Mouse (Mus musculus): ENCODE measurements around the gene Olfr713. TPM values are rescaled to one million over a fixed set of nuclear protein-coding genes. Genes with fewer than 3 reads are reported as not detected.

Gene Olfr713
- polyA plus RNA-seq (2011; ENCODE audit: insufficient read depth, insufficient read length, low replicate concordance, missing spikeins): not detected in 2 replicates

GRCm38 (mm10) chr7:107030874-107031273 is at the start of gene Olfr713:
Gene Olfr713 (plus strand): TSS chr7:107031174.
- WGBS: 84% methylated on average over 1 of the region's 1 CpGs

GRCm38 (mm10) chr7:106985236-106985635 is 45.7 kb upstream of the Olfr713 start:
- no peak overlapping the region for H3K4me3 ChIP-seq (replicated peaks; ENCODE audit: control insufficient read depth, low read depth, low read length)
- no peak overlapping the region for H3K27ac ChIP-seq (ENCODE audit: control insufficient read depth, insufficient read depth, low read depth, low read length, poor library complexity)
- H3K4me1 ChIP-seq (ENCODE audit: control insufficient read depth, insufficient read depth, low read length): no peaks in the 10 kb centered on the region
- 85% methylated on average over 3 of the region's 3 CpGs for WGBS
- no peak for TF ChIP-seq POLR2A (IDR thresholded peaks at IDR 0.05; ENCODE audit: borderline replicate concordance, control insufficient read depth, low read depth, low read length)
- no peak for TF ChIP-seq CTCF (IDR thresholded peaks at IDR 0.05; ENCODE audit: control insufficient read depth, insufficient read depth, low read length)

More at GRCm38 (mm10) chr7:107030874-107031273, at the start of gene Olfr713:
- TF ChIP-seq CTCF (IDR thresholded peaks at IDR 0.05; ENCODE audit: control insufficient read depth, insufficient read depth, low read length): no peak
- no peak for TF ChIP-seq POLR2A (IDR thresholded peaks at IDR 0.05; ENCODE audit: borderline replicate concordance, control insufficient read depth, low read depth, low read length)
- Histone ChIP-seq H3K4me3 (replicated peaks; ENCODE audit: control insufficient read depth, low read depth, low read length) (no peak within 1 kb of the TSS), H3K4me1 (ENCODE audit: control insufficient read depth, insufficient read depth, low read length) (no peaks in the 10 kb centered on the region), H3K27ac (ENCODE audit: control insufficient read depth, insufficient read depth, low read depth, low read length, poor library complexity) (no peak within 1 kb of the TSS)

DNA sequence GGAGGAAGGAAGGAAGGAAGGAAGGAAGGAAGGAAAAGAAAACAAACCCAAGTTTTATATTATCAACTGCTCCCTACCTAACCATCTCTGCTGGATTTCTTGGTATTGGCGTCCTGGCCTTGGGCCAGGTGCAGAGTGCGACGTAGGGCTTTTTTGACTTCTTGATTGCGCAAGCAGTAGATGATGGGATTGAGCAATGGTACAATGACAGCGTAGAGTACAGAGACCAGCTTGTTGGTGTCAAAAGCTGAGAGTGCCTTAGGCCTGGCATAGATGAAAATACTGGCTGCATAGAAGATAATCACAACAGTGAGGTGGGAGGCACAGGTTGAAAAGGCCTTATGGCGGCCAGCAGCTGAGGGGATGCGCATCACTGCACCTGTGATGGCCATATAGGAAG is 30.2 kb upstream of the Olfr713 start:
- H3K4me1 ChIP-seq (ENCODE audit: control insufficient read depth, insufficient read depth, low read length): no peaks in the 10 kb centered on the region
- no peak overlapping the region for H3K4me3 ChIP-seq (replicated peaks; ENCODE audit: control insufficient read depth, low read depth, low read length)
- WGBS: 59% methylated on average over 7 of the region's 7 CpGs
- TF ChIP-seq CTCF (IDR thresholded peaks at IDR 0.05; ENCODE audit: control insufficient read depth, insufficient read depth, low read length): no peak
- no peak for TF ChIP-seq POLR2A (IDR thresholded peaks at IDR 0.05; ENCODE audit: borderline replicate concordance, control insufficient read depth, low read depth, low read length)
- no peak overlapping the region for H3K27ac ChIP-seq (ENCODE audit: control insufficient read depth, insufficient read depth, low read depth, low read length, poor library complexity)

- TF ChIP-seq CTCF (IDR thresholded peaks at IDR 0.05; ENCODE audit: control insufficient read depth, insufficient read depth, low read length) (no peak), POLR2A (IDR thresholded peaks at IDR 0.05; ENCODE audit: borderline replicate concordance, control insufficient read depth, low read depth, low read length) (no peak)
- no peaks in the 10 kb centered on the region for H3K4me1 ChIP-seq (ENCODE audit: control insufficient read depth, insufficient read depth, low read length)
- H3K27ac ChIP-seq (ENCODE audit: control insufficient read depth, insufficient read depth, low read depth, low read length, poor library complexity): no peak overlapping the region
- WGBS: 23% methylated on average over 3 of the region's 3 CpGs
- no peak overlapping the region for H3K4me3 ChIP-seq (replicated peaks; ENCODE audit: control insufficient read depth, low read depth, low read length)
Observed at GRCm38 (mm10) chr7:107004169-107004568, 26.8 kb upstream of the Olfr713 start.

DNA sequence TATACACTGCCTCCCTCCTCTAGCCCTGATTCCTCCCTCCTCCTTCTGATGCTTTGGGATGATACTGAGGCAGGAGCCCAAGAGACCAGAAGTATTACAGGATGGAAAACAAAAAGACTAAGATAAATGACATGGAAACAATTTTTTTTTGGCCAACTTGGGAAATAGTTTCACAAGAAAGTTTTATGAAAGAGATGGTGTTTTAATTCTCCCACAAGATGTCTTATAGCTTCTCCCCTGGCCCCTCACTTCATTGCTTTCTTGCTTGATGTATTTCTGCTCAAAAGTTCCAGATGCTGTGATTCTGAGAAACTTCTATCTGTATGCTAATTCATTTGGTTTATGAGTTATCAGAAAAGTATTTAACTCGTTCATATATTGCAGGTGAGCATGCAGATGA is 25.0 kb upstream of the Olfr713 start, which contains the start of gene Olfr2:
Gene Olfr2, minus strand, starts transcription at position 101 of the 400 bp plus-strand sequence.
- TF ChIP-seq POLR2A (IDR thresholded peaks at IDR 0.05; ENCODE audit: borderline replicate concordance, control insufficient read depth, low read depth, low read length) (no peak), CTCF (IDR thresholded peaks at IDR 0.05; ENCODE audit: control insufficient read depth, insufficient read depth, low read length) (no peak)
- Histone ChIP-seq H3K4me1 (ENCODE audit: control insufficient read depth, insufficient read depth, low read length) (no peaks in the 10 kb centered on the region), H3K4me3 (replicated peaks; ENCODE audit: control insufficient read depth, low read depth, low read length) (no peak within 1 kb of the TSS), H3K27ac (ENCODE audit: control insufficient read depth, insufficient read depth, low read depth, low read length, poor library complexity) (no peak within 1 kb of the TSS)
- 49% methylated on average over 1 of the region's 1 CpGs for WGBS

DNA sequence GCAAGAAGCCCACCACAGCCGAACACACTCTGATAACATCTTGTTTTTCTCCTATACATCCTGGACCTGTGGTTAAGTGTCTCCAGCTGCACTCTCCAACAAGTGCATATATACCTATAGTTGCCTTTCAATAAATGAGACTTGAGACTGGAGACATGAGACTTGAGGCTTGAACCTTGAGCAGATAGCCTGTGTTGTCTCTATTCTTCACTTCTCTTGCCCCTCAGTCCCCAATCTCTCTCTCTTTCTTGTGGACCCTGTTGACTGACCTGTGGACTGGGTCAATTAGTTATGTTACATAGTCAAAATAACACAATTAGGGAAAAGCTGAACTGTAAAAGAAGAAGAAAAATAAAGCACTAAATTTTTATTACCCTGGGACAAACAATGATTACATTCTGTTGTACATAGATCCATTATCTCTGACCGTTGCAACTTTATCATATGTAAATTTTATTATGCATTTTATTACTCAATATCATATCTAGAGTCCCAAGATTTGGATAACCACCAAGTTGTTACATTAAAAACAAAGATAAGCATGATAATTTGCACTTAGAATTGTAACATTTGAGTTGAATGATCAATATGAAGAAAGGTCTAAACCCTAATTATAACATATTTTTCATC is 9.1 kb downstream of the Olfr713 start:
- 49% methylated on average over 2 of the region's 2 CpGs for WGBS
- Histone ChIP-seq H3K4me1 (ENCODE audit: control insufficient read depth, insufficient read depth, low read length) (no peaks in the 10 kb centered on the region), H3K4me3 (replicated peaks; ENCODE audit: control insufficient read depth, low read depth, low read length) (no peak overlapping the region), H3K27ac (ENCODE audit: control insufficient read depth, insufficient read depth, low read depth, low read length, poor library complexity) (no peak overlapping the region)
- no peak for TF ChIP-seq POLR2A (IDR thresholded peaks at IDR 0.05; ENCODE audit: borderline replicate concordance, control insufficient read depth, low read depth, low read length)
- TF ChIP-seq CTCF (IDR thresholded peaks at IDR 0.05; ENCODE audit: control insufficient read depth, insufficient read depth, low read length): no peak

GRCm38 (mm10) chr7:107043136-107043535 is 12.2 kb downstream of the Olfr713 start:
- Histone ChIP-seq H3K4me1 (ENCODE audit: control insufficient read depth, insufficient read depth, low read length) (no peaks in the 10 kb centered on the region), H3K27ac (ENCODE audit: control insufficient read depth, insufficient read depth, low read depth, low read length, poor library complexity) (no peak overlapping the region), H3K4me3 (replicated peaks; ENCODE audit: control insufficient read depth, low read depth, low read length) (no peak overlapping the region)
- 70% methylated on average over 3 of the region's 3 CpGs for WGBS
- TF ChIP-seq CTCF (IDR thresholded peaks at IDR 0.05; ENCODE audit: control insufficient read depth, insufficient read depth, low read length): no peak
- TF ChIP-seq POLR2A (IDR thresholded peaks at IDR 0.05; ENCODE audit: borderline replicate concordance, control insufficient read depth, low read depth, low read length): no peak

- WGBS: 0% methylated on average over 1 of the region's 1 CpGs
- H3K4me3 ChIP-seq (replicated peaks; ENCODE audit: control insufficient read depth, low read depth, low read length): no peak overlapping the region
- H3K4me1 ChIP-seq (ENCODE audit: control insufficient read depth, insufficient read depth, low read length): no peaks in the 10 kb centered on the region
- TF ChIP-seq POLR2A (IDR thresholded peaks at IDR 0.05; ENCODE audit: borderline replicate concordance, control insufficient read depth, low read depth, low read length) (no peak), CTCF (IDR thresholded peaks at IDR 0.05; ENCODE audit: control insufficient read depth, insufficient read depth, low read length) (no peak)
- no peak overlapping the region for H3K27ac ChIP-seq (ENCODE audit: control insufficient read depth, insufficient read depth, low read depth, low read length, poor library complexity)
Observed at GRCm38 (mm10) chr7:107044407-107044806, 13.4 kb downstream of the Olfr713 start.
